Comparison of ENCODE assay signal across 9 mouse cellular contexts in the genomic region with DNA sequence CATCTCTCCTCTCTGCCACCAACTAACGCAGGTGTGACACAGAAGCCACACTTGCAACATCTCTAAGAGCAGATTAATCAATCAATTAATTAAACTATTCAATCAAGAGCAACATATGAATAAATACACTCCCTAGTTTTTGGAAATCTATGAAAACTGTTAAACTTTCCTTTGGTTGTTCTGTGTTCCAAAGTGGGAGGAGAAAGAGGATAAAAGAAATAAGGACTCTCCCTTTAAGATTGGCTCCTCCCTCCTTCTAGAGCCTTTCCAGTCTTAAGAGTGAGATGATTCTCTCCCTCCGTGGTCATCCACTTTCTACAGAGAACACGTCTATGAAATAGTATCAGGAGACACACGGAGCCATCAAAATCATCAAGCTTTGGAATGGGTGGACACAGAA.
"Had no signal": no experiment of that assay in that cellular context is flagged by ENCODE, and none has a peak within 500 bp of the region (broad histone marks: within the 10 kb centered on the region; RNA-seq: fewer than 3 reads in every experiment).

A gene (plus strand): TSS at position 301 of the 400 bp plus-strand sequence.

- DNase-seq: kidney, postnatal 4 days; liver; liver, embryonic 13.5 days; liver, postnatal 0 days; lung, postnatal 14 days; right cerebral cortex, postnatal 4 days; spleen, adult 18-20 months; thymus, adult 18-20 months; thymus, postnatal 14 days had no signal
